Mouse (Mus musculus): Measurements from ENCODE around the gene Mogat2. TPM values are rescaled to one million over a fixed set of nuclear protein-coding genes. Genes with fewer than 3 reads are reported as not detected.

The Mogat2 gene
- polyA plus RNA-seq, 1 experiment from 2014 or later: 14.5 TPM

- Histone ChIP-seq H3K36me3 (ENCODE audit: control insufficient read depth, insufficient read depth, low read length) (no peaks in the 10 kb centered on the region), H3K27me3 (ENCODE audit: control insufficient read depth, insufficient read depth, low read length) (0 out of 2 replicates have a peak, but pooled peaks cover 2% of the 10 kb centered on the region), H3K27ac (ENCODE audit: low read depth, low read length) (peak overlapping the region; percentile 86), H3K4me2 (replicated peaks; ENCODE audit: low read depth, low read length) (peak overlapping the region; percentile 97), H3K4me1 (replicated peaks; ENCODE audit: control insufficient read depth, insufficient read depth, low read length) (peaks cover 7% of the 10 kb centered on the region), H3K9ac (ENCODE audit: low read depth, low read length) (peak overlapping the region; percentile 68), H3K4me3 (ENCODE audit: low read depth, low read length) (peak overlapping the region; percentile 83), H3K9me3 (ENCODE audit: control insufficient read depth, low read length) (no peaks in the 10 kb centered on the region)
- ATAC-seq (ENCODE audit: low FRiP score): peak; percentile 29
- no peak for DNase-seq (ENCODE audit: low spot score)
- under 1% methylated on average over 29 of the region's 29 CpGs for WGBS
Measured at GRCm38 (mm10) chr7:99268506-99268900, 30.1 kb upstream of the Mogat2 start.

- H3K27me3 ChIP-seq (ENCODE audit: control insufficient read depth, insufficient read depth, low read length): 0 out of 2 replicates have a peak, but pooled peaks cover 2% of the 10 kb centered on the region
- no peaks in the 10 kb centered on the region for H3K36me3 ChIP-seq (ENCODE audit: control insufficient read depth, insufficient read depth, low read length)
- H3K4me2 ChIP-seq (replicated peaks; ENCODE audit: low read depth, low read length): peak overlapping the region; percentile 97
- ATAC-seq (ENCODE audit: low FRiP score) (peak; percentile 92), DNase-seq (ENCODE audit: low spot score) (peak; percentile 94)
- peak overlapping the region; percentile 68 for H3K9ac ChIP-seq (ENCODE audit: low read depth, low read length)
- H3K4me3 ChIP-seq (ENCODE audit: low read depth, low read length): peak overlapping the region; percentile 83
- peak overlapping the region; percentile 86 for H3K27ac ChIP-seq (ENCODE audit: low read depth, low read length)
- under 1% methylated on average over 59 of the region's 59 CpGs for WGBS
- peaks cover 7% of the 10 kb centered on the region for H3K4me1 ChIP-seq (replicated peaks; ENCODE audit: control insufficient read depth, insufficient read depth, low read length)
- no peaks in the 10 kb centered on the region for H3K9me3 ChIP-seq (ENCODE audit: control insufficient read depth, low read length)
Measured at GRCm38 (mm10) chr7:99267897-99268505, 29.6 kb upstream of the Mogat2 start.

GRCm38 (mm10) chr7:99267251-99267896, 29.0 kb upstream of the Mogat2 start, which contains the start of gene Map6:
Gene Map6 (plus strand): TSS chr7:99267447.
- WGBS: 2% methylated on average over 34 of the region's 34 CpGs
- H3K4me1 ChIP-seq (replicated peaks; ENCODE audit: control insufficient read depth, insufficient read depth, low read length): peaks cover 7% of the 10 kb centered on the region
- H3K9ac ChIP-seq (ENCODE audit: low read depth, low read length): peak within 1 kb of the TSS; percentile 68

GRCm38 (mm10) chr7:99264597-99264996, 26.2 kb upstream of the Mogat2 start:
- H3K27me3 ChIP-seq (ENCODE audit: control insufficient read depth, insufficient read depth, low read length): 0 out of 2 replicates have a peak, but pooled peaks cover 2% of the 10 kb centered on the region
- no peak for ATAC-seq (ENCODE audit: low FRiP score)
- no peaks in the 10 kb centered on the region for H3K36me3 ChIP-seq (ENCODE audit: control insufficient read depth, insufficient read depth, low read length)
- no peak overlapping the region for H3K4me3 ChIP-seq (ENCODE audit: low read depth, low read length)
- no peaks in the 10 kb centered on the region for H3K9me3 ChIP-seq (ENCODE audit: control insufficient read depth, low read length)
- H3K9ac ChIP-seq (ENCODE audit: low read depth, low read length): no peak overlapping the region
- H3K4me2 ChIP-seq (replicated peaks; ENCODE audit: low read depth, low read length): no peak overlapping the region
- H3K27ac ChIP-seq (ENCODE audit: low read depth, low read length): no peak overlapping the region
- H3K4me1 ChIP-seq (replicated peaks; ENCODE audit: control insufficient read depth, insufficient read depth, low read length): peaks cover 2% of the 10 kb centered on the region
- no peak for DNase-seq (ENCODE audit: low spot score)

More at GRCm38 (mm10) chr7:99267251-99267896, 29.0 kb upstream of the Mogat2 start, which contains the start of gene Map6:
- no peaks in the 10 kb centered on the region for H3K9me3 ChIP-seq (ENCODE audit: control insufficient read depth, low read length)
- H3K27me3 ChIP-seq (ENCODE audit: control insufficient read depth, insufficient read depth, low read length): 0 out of 2 replicates have a peak, but pooled peaks cover 2% of the 10 kb centered on the region
- H3K4me2 ChIP-seq (replicated peaks; ENCODE audit: low read depth, low read length): peak within 1 kb of the TSS; percentile 97
- ATAC-seq (ENCODE audit: low FRiP score) (peak; percentile 73), DNase-seq (ENCODE audit: low spot score) (peak; percentile 73)
- H3K27ac ChIP-seq (ENCODE audit: low read depth, low read length): peak within 1 kb of the TSS; percentile 86
- no peaks in the 10 kb centered on the region for H3K36me3 ChIP-seq (ENCODE audit: control insufficient read depth, insufficient read depth, low read length)
- peak within 1 kb of the TSS; percentile 83 for H3K4me3 ChIP-seq (ENCODE audit: low read depth, low read length)

GRCm38 (mm10) chr7:99263509-99263908, 25.1 kb upstream of the Mogat2 start:
- WGBS: 68% methylated on average over 4 of the region's 4 CpGs
- DNase-seq (ENCODE audit: low spot score) (no peak), ATAC-seq (ENCODE audit: low FRiP score) (no peak)
- Histone ChIP-seq H3K9me3 (ENCODE audit: control insufficient read depth, low read length) (no peaks in the 10 kb centered on the region), H3K36me3 (ENCODE audit: control insufficient read depth, insufficient read depth, low read length) (no peaks in the 10 kb centered on the region), H3K9ac (ENCODE audit: low read depth, low read length) (no peak overlapping the region), H3K4me3 (ENCODE audit: low read depth, low read length) (no peak overlapping the region), H3K4me1 (replicated peaks; ENCODE audit: control insufficient read depth, insufficient read depth, low read length) (no peaks in the 10 kb centered on the region), H3K27me3 (ENCODE audit: control insufficient read depth, insufficient read depth, low read length) (0 out of 2 replicates have a peak, but pooled peaks cover 2% of the 10 kb centered on the region), H3K4me2 (replicated peaks; ENCODE audit: low read depth, low read length) (no peak overlapping the region), H3K27ac (ENCODE audit: low read depth, low read length) (no peak overlapping the region)

- 49% methylated on average over 3 of the region's 3 CpGs for WGBS
- Histone ChIP-seq H3K9me3 (ENCODE audit: control insufficient read depth, low read length) (no peaks in the 10 kb centered on the region), H3K27me3 (ENCODE audit: control insufficient read depth, insufficient read depth, low read length) (0 out of 2 replicates have a peak, but pooled peaks cover 2% of the 10 kb centered on the region), H3K36me3 (ENCODE audit: control insufficient read depth, insufficient read depth, low read length) (no peaks in the 10 kb centered on the region), H3K4me3 (ENCODE audit: low read depth, low read length) (no peak overlapping the region), H3K4me2 (replicated peaks; ENCODE audit: low read depth, low read length) (no peak overlapping the region), H3K9ac (ENCODE audit: low read depth, low read length) (no peak overlapping the region), H3K4me1 (replicated peaks; ENCODE audit: control insufficient read depth, insufficient read depth, low read length) (no peaks in the 10 kb centered on the region), H3K27ac (ENCODE audit: low read depth, low read length) (no peak overlapping the region)
- DNase-seq (ENCODE audit: low spot score): peak; percentile 9
- ATAC-seq (ENCODE audit: low FRiP score): no peak
Measured at GRCm38 (mm10) chr7:99261900-99262299, 23.5 kb upstream of the Mogat2 start.

GRCm38 (mm10) chr7:99255006-99255405, 16.6 kb upstream of the Mogat2 start:
- Histone ChIP-seq H3K4me2 (replicated peaks; ENCODE audit: low read depth, low read length) (no peak overlapping the region), H3K27ac (ENCODE audit: low read depth, low read length) (no peak overlapping the region), H3K4me1 (replicated peaks; ENCODE audit: control insufficient read depth, insufficient read depth, low read length) (no peaks in the 10 kb centered on the region), H3K9me3 (ENCODE audit: control insufficient read depth, low read length) (no peaks in the 10 kb centered on the region), H3K36me3 (ENCODE audit: control insufficient read depth, insufficient read depth, low read length) (no peaks in the 10 kb centered on the region), H3K27me3 (ENCODE audit: control insufficient read depth, insufficient read depth, low read length) (no peaks in the 10 kb centered on the region), H3K4me3 (ENCODE audit: low read depth, low read length) (no peak overlapping the region), H3K9ac (ENCODE audit: low read depth, low read length) (no peak overlapping the region)
- DNase-seq (ENCODE audit: low spot score) (no peak), ATAC-seq (ENCODE audit: low FRiP score) (no peak)
- 90% methylated on average over 7 of the region's 7 CpGs for WGBS

GRCm38 (mm10) chr7:99250386-99250785, 12.0 kb upstream of the Mogat2 start:
- H3K4me3 ChIP-seq (ENCODE audit: low read depth, low read length): no peak overlapping the region
- WGBS: 31% methylated on average over 9 of the region's 9 CpGs
- no peak overlapping the region for H3K27ac ChIP-seq (ENCODE audit: low read depth, low read length)
- H3K4me2 ChIP-seq (replicated peaks; ENCODE audit: low read depth, low read length): no peak overlapping the region
- DNase-seq (ENCODE audit: low spot score) (no peak), ATAC-seq (ENCODE audit: low FRiP score) (no peak)
- no peak overlapping the region for H3K9ac ChIP-seq (ENCODE audit: low read depth, low read length)
- H3K36me3 ChIP-seq (ENCODE audit: control insufficient read depth, insufficient read depth, low read length): no peaks in the 10 kb centered on the region
- H3K27me3 ChIP-seq (ENCODE audit: control insufficient read depth, insufficient read depth, low read length): peaks cover 5% of the 10 kb centered on the region
- H3K9me3 ChIP-seq (ENCODE audit: control insufficient read depth, low read length): no peaks in the 10 kb centered on the region
- H3K4me1 ChIP-seq (replicated peaks; ENCODE audit: control insufficient read depth, insufficient read depth, low read length): no peaks in the 10 kb centered on the region

GRCm38 (mm10) chr7:99249582-99249911, 11.1 kb upstream of the Mogat2 start:
- Histone ChIP-seq H3K27me3 (ENCODE audit: control insufficient read depth, insufficient read depth, low read length) (peaks cover 5% of the 10 kb centered on the region), H3K9me3 (ENCODE audit: control insufficient read depth, low read length) (no peaks in the 10 kb centered on the region), H3K27ac (ENCODE audit: low read depth, low read length) (no peak overlapping the region), H3K4me1 (replicated peaks; ENCODE audit: control insufficient read depth, insufficient read depth, low read length) (no peaks in the 10 kb centered on the region), H3K36me3 (ENCODE audit: control insufficient read depth, insufficient read depth, low read length) (no peaks in the 10 kb centered on the region), H3K4me3 (ENCODE audit: low read depth, low read length) (peak overlapping the region; percentile 37; the same call in 1 of the 2 replicates), H3K9ac (ENCODE audit: low read depth, low read length) (no peak overlapping the region), H3K4me2 (replicated peaks; ENCODE audit: low read depth, low read length) (peak overlapping the region; percentile 65)
- ATAC-seq (ENCODE audit: low FRiP score) (peak; percentile 69), DNase-seq (ENCODE audit: low spot score) (peak; percentile 84)
- under 1% methylated on average over 10 of the region's 10 CpGs for WGBS
